Mouse (Mus musculus) lung, embryonic 16.5 days (tissue): ENCODE measurements at regions not wholly inside any gene's neighbourhood (a gene's known extent, or its start where the extent isn't known, plus 50 kb on each side); places are given as distances from the start of the nearest gene placed in this dataset.
A peak's percentile ranks its signal among the peaks of the same experiment; 100 is the strongest.

Experiments used
- ATAC-seq: fragments of 200-750 bp; cut with Nextera tagmentation; 2 replicates; pipeline ENCODE4 v1.8.0; 2017; ENCODE audit warnings: low read depth, mild to moderate bottlenecking, moderate library complexity
- H3K27ac ChIP-seq: fragments of 300-500 bp; sonication (generic); 2 replicates; pipeline ENCODE4 v1.5.1; 2014; ENCODE audit warnings: mild to moderate bottlenecking, control low read depth, low read length
- H3K27me3 ChIP-seq: fragments of 300-500 bp; sonication (generic); 2 replicates; pipeline ENCODE4 v1.6.1; 2014; ENCODE audit warnings: low read depth, low read length, mixed read lengths; ENCODE audit not compliant: control insufficient read depth, insufficient read depth
- H3K36me3 ChIP-seq: fragments of 300-500 bp; sonication (generic); 2 replicates; pipeline ENCODE4 v1.6.1; 2014; ENCODE audit warnings: low read length; ENCODE audit not compliant: control insufficient read depth, insufficient read depth
- H3K4me1 ChIP-seq: fragments of 300-500 bp; sonication (generic); replicated peaks from 2 replicates; pipeline ENCODE4 v1.6.1; 2014; ENCODE audit warnings: low read length, mixed read lengths; ENCODE audit not compliant: control insufficient read depth, insufficient read depth
- H3K4me2 ChIP-seq: fragments of 300-500 bp; sonication (generic); 2 replicates; pipeline ENCODE4 v1.6.1; 2014; ENCODE audit warnings: low read depth, low read length, control low read depth
- H3K4me3 ChIP-seq: fragments of 300-500 bp; sonication (generic); 2 replicates; pipeline ENCODE4 v1.5.1; 2014; ENCODE audit warnings: mild to moderate bottlenecking, low read length, control low read depth
- H3K9ac ChIP-seq: fragments of 300-500 bp; sonication (generic); 2 replicates; pipeline ENCODE4 v1.6.1; 2014; ENCODE audit warnings: low read length, control low read depth
- H3K9me3 ChIP-seq: fragments of 300-500 bp; sonication (generic); 2 replicates; pipeline ENCODE4 v1.6.1; 2016; ENCODE audit warnings: low read length; ENCODE audit not compliant: control insufficient read depth
- WGBS: fragments of 180-500 bp; shearing (Covaris S2); extraction: QIAGEN DNeasy Blood & Tissue Kit; methylation state at CpG from one replicate; pipeline ENCODE4 v1.1.7; 2014; 5-methylcytosine and 5-hydroxymethylcytosine counted together

- Histone ChIP-seq H3K27me3 (no peaks in the 10 kb centered on the region), H3K4me2 (no peak overlapping the region), H3K27ac (no peak overlapping the region), H3K9ac (no peak overlapping the region), H3K4me1 (no peaks in the 10 kb centered on the region), H3K4me3 (no peak overlapping the region), H3K36me3 (no peaks in the 10 kb centered on the region), H3K9me3 (no peaks in the 10 kb centered on the region)
- ATAC-seq = peak; percentile 66
- WGBS = 18% methylated on average over 7 of the region's 7 CpGs
Observed at GRCm38 (mm10) chr4:114712005-114712665, 109.4 kb upstream of the Gm12830 start.

- no peaks in the 10 kb centered on the region for H3K9me3 ChIP-seq
- H3K36me3 ChIP-seq = no peaks in the 10 kb centered on the region
- H3K4me2 ChIP-seq = no peak overlapping the region
- H3K4me1 ChIP-seq = no peaks in the 10 kb centered on the region
- no peak overlapping the region for H3K27ac ChIP-seq
- no peaks in the 10 kb centered on the region for H3K27me3 ChIP-seq
- no peak overlapping the region for H3K9ac ChIP-seq
- no peak for ATAC-seq
- WGBS = 52% methylated on average over 4 of the region's 4 CpGs
- no peak overlapping the region for H3K4me3 ChIP-seq
Observed at GRCm38 (mm10) chr4:114712921-114713527, 108.5 kb upstream of the Gm12830 start.

- Histone ChIP-seq H3K4me3 (no peak overlapping the region), H3K27me3 (no peaks in the 10 kb centered on the region), H3K27ac (no peak overlapping the region), H3K9ac (no peak overlapping the region), H3K36me3 (no peaks in the 10 kb centered on the region), H3K4me1 (no peaks in the 10 kb centered on the region), H3K4me2 (no peak overlapping the region), H3K9me3 (no peaks in the 10 kb centered on the region)
- WGBS = 61% methylated on average over 2 of the region's 2 CpGs
- no peak for ATAC-seq
Observed at GRCm38 (mm10) chr4:114716703-114717102, 104.8 kb upstream of the Gm12830 start.

- 36% methylated on average over 3 of the region's 3 CpGs for WGBS
- no peak for ATAC-seq
- no peaks in the 10 kb centered on the region for H3K4me1 ChIP-seq
Observed at GRCm38 (mm10) chr4:114720696-114721095, 100.8 kb upstream of the Gm12830 start.

GRCm38 (mm10) chr4:114721386-114721785, 100.1 kb upstream of the Gm12830 start:
- no peaks in the 10 kb centered on the region for H3K36me3 ChIP-seq
- no peaks in the 10 kb centered on the region for H3K4me1 ChIP-seq
- no peaks in the 10 kb centered on the region for H3K27me3 ChIP-seq
- H3K27ac ChIP-seq = no peak overlapping the region
- H3K4me2 ChIP-seq = no peak overlapping the region
- no peak for ATAC-seq
- no peak overlapping the region for H3K4me3 ChIP-seq
- H3K9ac ChIP-seq = no peak overlapping the region
- no peaks in the 10 kb centered on the region for H3K9me3 ChIP-seq
- 35% methylated on average over 2 of the region's 2 CpGs for WGBS

More at GRCm38 (mm10) chr4:114720696-114721095, 100.8 kb upstream of the Gm12830 start:
- Histone ChIP-seq H3K9me3 (no peaks in the 10 kb centered on the region), H3K27me3 (no peaks in the 10 kb centered on the region), H3K27ac (no peak overlapping the region), H3K4me3 (no peak overlapping the region), H3K9ac (no peak overlapping the region), H3K4me2 (no peak overlapping the region), H3K36me3 (no peaks in the 10 kb centered on the region)

GRCm38 (mm10) chr4:114728235-114729000, 93.1 kb upstream of the Gm12830 start:
- Histone ChIP-seq H3K4me1 (no peaks in the 10 kb centered on the region), H3K4me2 (no peak overlapping the region), H3K27me3 (no peaks in the 10 kb centered on the region), H3K4me3 (no peak overlapping the region), H3K36me3 (no peaks in the 10 kb centered on the region), H3K9ac (no peak overlapping the region), H3K9me3 (no peaks in the 10 kb centered on the region), H3K27ac (no peak overlapping the region)
- ATAC-seq = no peak
- 69% methylated on average over 11 of the region's 11 CpGs for WGBS

GRCm38 (mm10) chr4:114733256-114734004, 88.1 kb upstream of the Gm12830 start:
- H3K4me3 ChIP-seq = no peak overlapping the region
- H3K9ac ChIP-seq = no peak overlapping the region
- H3K4me2 ChIP-seq = no peak overlapping the region
- no peaks in the 10 kb centered on the region for H3K9me3 ChIP-seq
- H3K4me1 ChIP-seq = no peaks in the 10 kb centered on the region
- no peak for ATAC-seq
- H3K27me3 ChIP-seq = no peaks in the 10 kb centered on the region
- no peak overlapping the region for H3K27ac ChIP-seq
- H3K36me3 ChIP-seq = no peaks in the 10 kb centered on the region
- 78% methylated on average over 10 of the region's 10 CpGs for WGBS

GRCm38 (mm10) chr4:114738903-114739667, 82.4 kb upstream of the Gm12830 start:
- no peak overlapping the region for H3K4me2 ChIP-seq
- H3K36me3 ChIP-seq = no peaks in the 10 kb centered on the region
- WGBS = 32% methylated on average over 16 of the region's 16 CpGs
- no peak overlapping the region for H3K4me3 ChIP-seq
- no peaks in the 10 kb centered on the region for H3K27me3 ChIP-seq
- H3K9me3 ChIP-seq = no peaks in the 10 kb centered on the region
- no peak overlapping the region for H3K9ac ChIP-seq
- H3K27ac ChIP-seq = no peak overlapping the region
- ATAC-seq = no peak
- H3K4me1 ChIP-seq = no peaks in the 10 kb centered on the region
